Mouse (Mus musculus) kidney, embryonic 16.5 days (tissue): ENCODE measurements around the gene Atp1b2. TPM values are rescaled to one million over a fixed set of nuclear protein-coding genes. Genes with fewer than 3 reads are reported as not detected.

Experiments used
- ATAC-seq: fragments of 200-750 bp; cut with Nextera tagmentation; 2 replicates; pipeline ENCODE4 v1.8.0; 2017; ENCODE audit warnings: moderate TSS enrichment; ENCODE audit not compliant: low FRiP score, low TSS enrichment
- H3K27ac ChIP-seq: fragments of 300-500 bp; sonication (generic); 2 replicates; pipeline ENCODE4 v1.5.1; 2014; ENCODE audit warnings: low read length
- H3K27me3 ChIP-seq: fragments of 300-500 bp; sonication (generic); 2 replicates; pipeline ENCODE4 v1.6.1; 2014; ENCODE audit warnings: low read length, control low read depth, mixed read lengths; ENCODE audit not compliant: insufficient read depth
- H3K36me3 ChIP-seq: fragments of 300-500 bp; sonication (generic); 2 replicates; pipeline ENCODE4 v1.6.1; 2014; ENCODE audit warnings: low read length, control low read depth, mixed read lengths; ENCODE audit not compliant: insufficient read depth
- H3K4me1 ChIP-seq: fragments of 300-500 bp; sonication (generic); 2 replicates; pipeline ENCODE4 v1.6.1; 2014; ENCODE audit warnings: low read length, control low read depth, mixed read lengths; ENCODE audit not compliant: insufficient read depth
- H3K4me2 ChIP-seq: fragments of 300-500 bp; sonication (generic); replicated peaks from 2 replicates; pipeline ENCODE4 v1.6.1; 2014; ENCODE audit warnings: low read depth, low read length
- H3K4me3 ChIP-seq: fragments of 300-500 bp; sonication (generic); 2 replicates; pipeline ENCODE4 v1.5.1; 2014; ENCODE audit warnings: mild to moderate bottlenecking, low read length
- H3K9ac ChIP-seq: fragments of 300-500 bp; sonication (generic); replicated peaks from 2 replicates; pipeline ENCODE4 v1.6.1; 2014; ENCODE audit warnings: low read length
- H3K9me3 ChIP-seq: fragments of 300-500 bp; sonication (generic); 2 replicates; pipeline ENCODE4 v1.6.1; 2016; ENCODE audit warnings: low read length, control low read depth
- WGBS: fragments of 180-500 bp; shearing (Covaris S2); extraction: QIAGEN DNeasy Blood & Tissue Kit; methylation state at CpG from one replicate; pipeline ENCODE4 v1.1.7; 2014; 5-methylcytosine and 5-hydroxymethylcytosine counted together
- microRNA counts: library from miRNA; unstranded; fragments of <30 nt; microRNA quantifications from one replicate; lab custom pipeline; 2016
- microRNA-seq: library from miRNA; unstranded; fragments of <30 nt; microRNA quantifications from one replicate; pipeline ENCODE4, GENCODE M21; 2016
- polyA plus RNA-seq: library from polyadenylated mRNA; unstranded; fragments of >200 nt; fragmentation: Nextera tagmentation; extraction: Ambion mirVana; gene quantifications from 2 replicates; pipeline ENCODE4 v1.2.1, GENCODE M21; 2015

Gene Atp1b2
- polyA plus RNA-seq, 1 experiment from 2014 or later, result 12.3 TPM

- H3K9me3 ChIP-seq, result no peaks in the 10 kb centered on the region
- no peak overlapping the region for H3K4me3 ChIP-seq
- no peak overlapping the region for H3K4me2 ChIP-seq
- peaks cover 9% of the 10 kb centered on the region; the same call in 1 of the 2 replicates for H3K4me1 ChIP-seq
- H3K36me3 ChIP-seq, result no peaks in the 10 kb centered on the region
- H3K9ac ChIP-seq, result no peak overlapping the region
- ATAC-seq, result no peak
- H3K27me3 ChIP-seq, result no peaks in the 10 kb centered on the region
- 16% methylated on average over 2 of the region's 2 CpGs for WGBS
- H3K27ac ChIP-seq, result no peak overlapping the region
These were observed 52.4 kb downstream of the Atp1b2 start for GRCm38 (mm10) chr11:69553341-69553721.

- H3K36me3 ChIP-seq, result no peaks in the 10 kb centered on the region
- no peak for ATAC-seq
- H3K4me3 ChIP-seq, result no peak overlapping the region
- H3K27ac ChIP-seq, result no peak overlapping the region
- H3K9me3 ChIP-seq, result no peaks in the 10 kb centered on the region
- H3K9ac ChIP-seq, result no peak overlapping the region
- no peak overlapping the region for H3K4me2 ChIP-seq
- H3K27me3 ChIP-seq, result 0 out of 2 replicates have a peak, but pooled peaks cover 3% of the 10 kb centered on the region
- 29% methylated on average over 14 of the region's 14 CpGs for WGBS
- peaks cover 9% of the 10 kb centered on the region; the same call in 1 of the 2 replicates for H3K4me1 ChIP-seq
These were observed 53.0 kb downstream of the Atp1b2 start for GRCm38 (mm10) chr11:69552622-69553340.

GRCm38 (mm10) chr11:69551310-69551709, 54.4 kb downstream of the Atp1b2 start:
- 0 out of 2 replicates have a peak, but pooled peaks cover 3% of the 10 kb centered on the region for H3K27me3 ChIP-seq
- ATAC-seq, result no peak
- H3K36me3 ChIP-seq, result no peaks in the 10 kb centered on the region
- H3K4me2 ChIP-seq, result no peak overlapping the region
- WGBS, result 73% methylated on average over 4 of the region's 4 CpGs
- H3K4me1 ChIP-seq, result peaks cover 18% of the 10 kb centered on the region
- no peak overlapping the region for H3K4me3 ChIP-seq
- no peaks in the 10 kb centered on the region for H3K9me3 ChIP-seq
- H3K9ac ChIP-seq, result no peak overlapping the region
- H3K27ac ChIP-seq, result no peak overlapping the region

MicroRNAs encoded within 50 kb of the gene (microRNA counts, 519-probe panel; counts per million panel counts)
- microRNA mmu-miR-467f (lab: Ali Mortazavi, UCI), result 3,099 counts per million, percentile 72 among the panel's probes with 10 or more counts

Small RNA genes within 50 kb of the gene (microRNA-seq; reads per million reads assigned to microRNA genes)
- not detected for gene Mir467f

Other genes starting within 250 kb of the Atp1b2 start
- gene Chd3, start 236.5 kb downstream of the Atp1b2 start, polyA plus RNA-seq, result 58.6 and 67.2 TPM in 2 replicates
- 142 and 150 TPM in 2 replicates for gene Naa38, start 210.5 kb downstream of the Atp1b2 start, polyA plus RNA-seq
- 34.0 and 37.3 TPM in 2 replicates for gene Cyb5d1, start 210.3 kb downstream of the Atp1b2 start, polyA plus RNA-seq
- gene Tmem88, start 207.7 kb downstream of the Atp1b2 start, polyA plus RNA-seq, result 46.5 and 47.7 TPM in 2 replicates
- 26.0 and 31.3 TPM in 2 replicates for gene Kdm6b, start 192.3 kb downstream of the Atp1b2 start, polyA plus RNA-seq
- gene Dnah2, start 56.8 kb downstream of the Atp1b2 start, polyA plus RNA-seq, result 0.69 and 0.90 TPM in 2 replicates
- 11.8 and 12.6 TPM in 2 replicates for gene Efnb3, start 45.7 kb downstream of the Atp1b2 start, polyA plus RNA-seq
- gene Wrap53, start 25.7 kb downstream of the Atp1b2 start, polyA plus RNA-seq, result 29.3 and 30.3 TPM in 2 replicates
- gene Trp53, start 25.6 kb downstream of the Atp1b2 start, polyA plus RNA-seq, result 191 and 205 TPM in 2 replicates
- gene Shbg, start 12.0 kb upstream of the Atp1b2 start, polyA plus RNA-seq, result 0.17 TPM in 1 of 2 replicates, not detected in the other
- 21.3 and 24.1 TPM in 2 replicates for gene Sat2, start 16.1 kb upstream of the Atp1b2 start, polyA plus RNA-seq
- 31.8 and 33.4 TPM in 2 replicates for gene Fxr2, start 27.0 kb upstream of the Atp1b2 start, polyA plus RNA-seq
- 0.19 TPM in 1 of 2 replicates, not detected in the other for gene Sox15, start 49.4 kb upstream of the Atp1b2 start, polyA plus RNA-seq
- gene Mpdu1, start 56.7 kb upstream of the Atp1b2 start, polyA plus RNA-seq, result 79.5 and 84.0 TPM in 2 replicates
- 12.4 and 15.5 TPM in 2 replicates for gene Cd68, start 60.2 kb upstream of the Atp1b2 start, polyA plus RNA-seq
- gene Eif4a1, start 66.5 kb upstream of the Atp1b2 start, polyA plus RNA-seq, result 571 and 587 TPM in 2 replicates
- 96.5 and 98.4 TPM in 2 replicates for gene Senp3, start 76.1 kb upstream of the Atp1b2 start, polyA plus RNA-seq
- 0.66 and 1.2 TPM in 2 replicates for gene Tnfsf13, start 79.8 kb upstream of the Atp1b2 start, polyA plus RNA-seq
- gene Tnfsf12, start 89.9 kb upstream of the Atp1b2 start, polyA plus RNA-seq, result 8.8 and 11.5 TPM in 2 replicates
- gene Tnfsfm13, start 90.2 kb upstream of the Atp1b2 start, polyA plus RNA-seq, result 4.6 and 6.1 TPM in 2 replicates
- 28.3 and 33.6 TPM in 2 replicates for gene Polr2a, start 152.7 kb upstream of the Atp1b2 start, polyA plus RNA-seq
- gene Slc35g3, start 156.0 kb upstream of the Atp1b2 start, polyA plus RNA-seq, result 0.25 and 0.64 TPM in 2 replicates
- gene Zbtb4, start 160.0 kb upstream of the Atp1b2 start, polyA plus RNA-seq, result 2.9 TPM in 2 replicates
- gene Chrnb1, start 190.0 kb upstream of the Atp1b2 start, polyA plus RNA-seq, result 12.9 and 13.8 TPM in 2 replicates
- gene Fgf11, start 195.9 kb upstream of the Atp1b2 start, polyA plus RNA-seq, result 2.6 and 3.0 TPM in 2 replicates
- 9.0 and 10.2 TPM in 2 replicates for gene Tmem102, start 199.7 kb upstream of the Atp1b2 start, polyA plus RNA-seq
- not detected in 2 replicates for gene Gm39566, start 209.4 kb upstream of the Atp1b2 start, polyA plus RNA-seq
- not detected in 2 replicates for gene Spem2, start 212.5 kb upstream of the Atp1b2 start, polyA plus RNA-seq
- gene Spem1, start 216.2 kb upstream of the Atp1b2 start, polyA plus RNA-seq, result 0.15 and 0.28 TPM in 2 replicates
- 6.0 and 6.6 TPM in 2 replicates for gene Nlgn2, start 231.8 kb upstream of the Atp1b2 start, polyA plus RNA-seq
- gene Tmem256, start 232.6 kb upstream of the Atp1b2 start, polyA plus RNA-seq, result 371 and 389 TPM in 2 replicates
- gene Plscr3, start 240.4 kb upstream of the Atp1b2 start, polyA plus RNA-seq, result 105 and 119 TPM in 2 replicates